11 mouse cellular contexts compared by ENCODE assay signal in genomic region chr11:75429019-75429705, GRCm38 (mm10). TPM values are rescaled to one million over a fixed set of nuclear protein-coding genes. Genes with fewer than 3 reads are reported as not detected.
DNase-seq lines count a peak whose midpoint lies in the region; ATAC-seq and TF ChIP-seq lines count a peak whose summit lies in the region.
"Had no signal": no experiment of that assay in that cellular context is flagged by ENCODE, and none has a peak within 500 bp of the region (broad histone marks: within the 10 kb centered on the region; RNA-seq: fewer than 3 reads in every experiment).

No protein-coding gene starts in this region.

- H3K4me1 ChIP-seq in lung, adult 2 months (ENCODE audit: control insufficient read depth, insufficient read depth, low read length) = no peaks in the 10 kb centered on the region
- H3K4me1 ChIP-seq in bone marrow macrophage, adult 2 months (ENCODE audit: control insufficient read depth, insufficient read depth, low read length) = peaks cover 14% of the 10 kb centered on the region
- H3K4me1 ChIP-seq in hindbrain, postnatal 0 days (ENCODE audit: insufficient read depth, low read length) = no peaks in the 10 kb centered on the region
- H3K4me1 ChIP-seq: heart, embryonic 12.5 days had no signal

- no peak overlapping the region for H3K9ac ChIP-seq in hindbrain, postnatal 0 days (replicated peaks; ENCODE audit: low read length)
- H3K9ac ChIP-seq: heart, embryonic 12.5 days had no signal

- no peak overlapping the region for H3K4me3 ChIP-seq in lung, adult 2 months (replicated peaks; ENCODE audit: extremely low read depth, low read depth, low read length)
- H3K4me3 ChIP-seq in bone marrow macrophage, adult 2 months (ENCODE audit: insufficient read depth, low read length) = peak overlapping the region; percentile 3; the same call in 1 of the 2 replicates
- H3K4me3 ChIP-seq in macrophage (ENCODE audit: inconsistent target) = no peak overlapping the region
- no peak overlapping the region for H3K4me3 ChIP-seq in hindbrain, postnatal 0 days (ENCODE audit: low read length)
- H3K4me3 ChIP-seq: heart, embryonic 12.5 days had no signal

- H3K79me2 ChIP-seq in macrophage (ENCODE audit: inconsistent target) = no peaks in the 10 kb centered on the region

- TF ChIP-seq CTCF in lung, adult 2 months (IDR thresholded peaks at IDR 0.05; ENCODE audit: insufficient read depth, low read length) = no peak
- TF ChIP-seq CTCF in bone marrow macrophage, adult 2 months (IDR thresholded peaks at IDR 0.05; ENCODE audit: low read depth, low read length) = no peak
- no peak for TF ChIP-seq CTCF in hindbrain, postnatal 0 days (IDR thresholded peaks at IDR 0.05; ENCODE audit: low read depth)

- DNase-seq in lung, adult 2 months = no peak
- no peak for DNase-seq in lung, adult 18-20 months
- DNase-seq in thymus, postnatal 10 days (ENCODE audit: low spot score in 2 of 2) = peak; percentile 55 to 59
- DNase-seq in hindbrain, postnatal 0 days (ENCODE audit: low spot score) = no peak
- DNase-seq in gastrocnemius, adult 18-20 months (ENCODE audit: low spot score) = no peak
- DNase-seq in kidney, postnatal 10 days = no peak
- DNase-seq: cerebellum, adult 9-10 months had no signal

- H3K36me3 ChIP-seq in macrophage (ENCODE audit: inconsistent target) = no peaks in the 10 kb centered on the region
- H3K36me3 ChIP-seq in hindbrain, postnatal 0 days (ENCODE audit: insufficient read depth, low read length) = no peaks in the 10 kb centered on the region

- peak; percentile 12; the same call in 1 of the 2 replicates for TF ChIP-seq POLR2A in lung, adult 2 months (IDR thresholded peaks at IDR 0.05; ENCODE audit: borderline replicate concordance, extremely low read depth, low read depth, low read length)
- TF ChIP-seq POLR2A in bone marrow macrophage, adult 2 months (IDR thresholded peaks at IDR 0.05; ENCODE audit: borderline replicate concordance, low read depth, low read length) = no peak

- H3K27me3 ChIP-seq in hindbrain, postnatal 0 days (ENCODE audit: insufficient read depth, low read length) = no peaks in the 10 kb centered on the region
- H3K27me3 ChIP-seq: heart, embryonic 12.5 days had no signal

- H3K27ac ChIP-seq in bone marrow macrophage, adult 2 months (ENCODE audit: insufficient read depth, low read depth, low read length) = peak overlapping the region; percentile 72
- peak overlapping the region; percentile 70 for H3K27ac ChIP-seq in macrophage
- H3K27ac ChIP-seq in hindbrain, postnatal 0 days = no peak overlapping the region

- no peaks in the 10 kb centered on the region for H3K9me3 ChIP-seq in hindbrain, postnatal 0 days (ENCODE audit: low read length)

- no peak for ATAC-seq in hindbrain, postnatal 0 days

- WGBS in lung, adult 2 months = 64% methylated on average over 9 of the region's 9 CpGs
- 21% methylated on average over 8 of the region's 9 CpGs for WGBS in macrophage (ENCODE audit: missing documents)
- WGBS in hindbrain, postnatal 0 days = 88% methylated on average over 9 of the region's 9 CpGs

- no peak overlapping the region for H3K4me2 ChIP-seq in hindbrain, postnatal 0 days (ENCODE audit: low read depth, low read length)
- H3K4me2 ChIP-seq: heart, embryonic 12.5 days had no signal

RNA-seq across cellular contexts. Expression of gene Serpinf1, which starts 6.7 kb away (rescaled TPM):
- 96.0 and 110 TPM in 2 replicates for polyA plus RNA-seq in lung, adult 2 months (2012; rRNA removed)
- polyA plus RNA-seq in bone marrow macrophage, adult 2 months (2012; ENCODE audit: insufficient read depth, insufficient read length, missing spikeins) = 8.6 and 9.9 TPM in 2 replicates
- 10 to 100 TPM in 1 of 26 experiments, 1 to 10 TPM in 3, under 1 TPM in 3, not detected in 19; 0.40 to 90.9 (median 1.5) TPM for total RNA-seq in macrophage (2018; cell fraction: chromatin; rRNA removed)
- total RNA-seq in macrophage (2018; cell fraction: cytosol; rRNA removed) = 1 to 10 TPM in 3 of 26 experiments, under 1 TPM in 20, not detected in 3; 0.15 to 1.2 (median 0.42) TPM
- 10 to 100 TPM in 1 of 26 experiments, 1 to 10 TPM in 3, under 1 TPM in 1, not detected in 21; 0.80 to 16.4 (median 2.2) TPM for total RNA-seq in macrophage (2018; cell fraction: nucleus; rRNA removed)
- polyA plus RNA-seq in macrophage (2018) = 0.86 to 1.0 TPM in 2 of 3 replicates, not detected in the other
- total RNA-seq in hindbrain, postnatal 0 days (2014; rRNA removed) = 56.6 and 57.6 TPM in 2 replicates
- 41.5 and 47.1 TPM in 2 replicates for polyA plus RNA-seq in hindbrain, postnatal 0 days (2015; fragmentation: Nextera tagmentation; extraction: Ambion mirVana)
- 10 to 100 TPM; 50.2 to 64.1 TPM for total RNA-seq in gastrocnemius, adult 18-20 months (2021)

RNA-seq across cellular contexts. Expression of gene Serpinf2, which starts 10.2 kb away (rescaled TPM):
- polyA plus RNA-seq in lung, adult 2 months (2012; rRNA removed) = 0.60 and 0.82 TPM in 2 replicates
- not detected in 2 replicates for polyA plus RNA-seq in bone marrow macrophage, adult 2 months (2012; ENCODE audit: insufficient read depth, insufficient read length, missing spikeins)
- 1 to 10 TPM in 8 of 26 experiments, under 1 TPM in 11, not detected in 7; 0.25 to 3.9 (median 0.73) TPM for total RNA-seq in macrophage (2018; cell fraction: chromatin; rRNA removed)
- total RNA-seq in macrophage (2018; cell fraction: cytosol; rRNA removed) = under 1 TPM in 3 of 26 experiments, not detected in 23; 0.04 to 0.10 (median 0.06) TPM
- 1 to 10 TPM in 6 of 26 experiments, under 1 TPM in 15, not detected in 5; 0.28 to 3.3 (median 0.59) TPM for total RNA-seq in macrophage (2018; cell fraction: nucleus; rRNA removed)
- 0.11 TPM in 1 of 3 replicates, not detected in the others for polyA plus RNA-seq in macrophage (2018)
- total RNA-seq in hindbrain, postnatal 0 days (2014; rRNA removed) = 0.05 TPM in 1 of 2 replicates, not detected in the other
- not detected in 2 replicates for polyA plus RNA-seq in hindbrain, postnatal 0 days (2015; fragmentation: Nextera tagmentation; extraction: Ambion mirVana)
- total RNA-seq in gastrocnemius, adult 18-20 months (2021) = under 1 TPM in 1 of 2 experiments, not detected in 1; 0.36 TPM
- polyA plus RNA-seq: embryonic facial prominence, embryonic 14.5 days had no signal

RNA-seq across cellular contexts. Expression of gene Wdr81, which starts 25.4 kb away (rescaled TPM):
- polyA plus RNA-seq in lung, adult 2 months (2012; rRNA removed) = 27.9 and 29.9 TPM in 2 replicates
- polyA plus RNA-seq in bone marrow macrophage, adult 2 months (2012; ENCODE audit: insufficient read depth, insufficient read length, missing spikeins) = 41.1 and 46.6 TPM in 2 replicates
- total RNA-seq in macrophage (2018; cell fraction: chromatin; rRNA removed) = 100 to 1,000 TPM in 11 of 26 experiments, 10 to 100 TPM in 15; 43.1 to 170 (median 98.5) TPM
- total RNA-seq in macrophage (2018; cell fraction: cytosol; rRNA removed) = 10 to 100 TPM; 25.1 to 84.8 (median 54.5) TPM
- 100 to 1,000 TPM in 9 of 26 experiments, 10 to 100 TPM in 17; 49.0 to 151 (median 92.0) TPM for total RNA-seq in macrophage (2018; cell fraction: nucleus; rRNA removed)
- polyA plus RNA-seq in macrophage (2018) = 45.8 to 53.6 TPM (median 49.5 TPM) in 3 replicates
- 19.4 and 20.4 TPM in 2 replicates for total RNA-seq in hindbrain, postnatal 0 days (2014; rRNA removed)
- polyA plus RNA-seq in hindbrain, postnatal 0 days (2015; fragmentation: Nextera tagmentation; extraction: Ambion mirVana) = 3.9 and 4.1 TPM in 2 replicates
- total RNA-seq in gastrocnemius, adult 18-20 months (2021) = 1 to 10 TPM; 4.5 to 5.5 TPM

RNA-seq across cellular contexts. Expression of gene Tlcd2, which starts 32.4 kb away (rescaled TPM):
- 15.3 and 29.6 TPM in 2 replicates for polyA plus RNA-seq in lung, adult 2 months (2012; rRNA removed)
- polyA plus RNA-seq in bone marrow macrophage, adult 2 months (2012; ENCODE audit: insufficient read depth, insufficient read length, missing spikeins) = 3.6 and 4.3 TPM in 2 replicates
- total RNA-seq in macrophage (2018; cell fraction: chromatin; rRNA removed) = 1 to 10 TPM in 25 of 26 experiments, not detected in 1; 1.7 to 8.3 (median 3.3) TPM
- total RNA-seq in macrophage (2018; cell fraction: cytosol; rRNA removed) = 1 to 10 TPM; 3.2 to 6.1 (median 4.6) TPM
- 1 to 10 TPM; 1.2 to 8.2 (median 4.0) TPM for total RNA-seq in macrophage (2018; cell fraction: nucleus; rRNA removed)
- polyA plus RNA-seq in macrophage (2018) = 2.5 to 4.9 TPM (median 4.5 TPM) in 3 replicates
- total RNA-seq in hindbrain, postnatal 0 days (2014; rRNA removed) = 1.0 and 3.4 TPM in 2 replicates
- 1.5 and 1.6 TPM in 2 replicates for polyA plus RNA-seq in hindbrain, postnatal 0 days (2015; fragmentation: Nextera tagmentation; extraction: Ambion mirVana)
- 1 to 10 TPM; 2.6 to 2.9 TPM for total RNA-seq in gastrocnemius, adult 18-20 months (2021)

RNA-seq across cellular contexts. Expression of gene Prpf8, which starts 57.5 kb away (rescaled TPM):
- polyA plus RNA-seq in lung, adult 2 months (2012; rRNA removed) = 67.9 and 90.2 TPM in 2 replicates
- 51.0 and 65.7 TPM in 2 replicates for polyA plus RNA-seq in bone marrow macrophage, adult 2 months (2012; ENCODE audit: insufficient read depth, insufficient read length, missing spikeins)
- total RNA-seq in macrophage (2018; cell fraction: chromatin; rRNA removed) = 10 to 100 TPM; 28.3 to 79.8 (median 59.2) TPM
- total RNA-seq in macrophage (2018; cell fraction: cytosol; rRNA removed) = 10 to 100 TPM; 46.5 to 98.0 (median 75.5) TPM
- 100 to 1,000 TPM in 4 of 26 experiments, 10 to 100 TPM in 22; 41.5 to 126 (median 76.1) TPM for total RNA-seq in macrophage (2018; cell fraction: nucleus; rRNA removed)
- polyA plus RNA-seq in macrophage (2018) = 72.5 to 92.1 TPM (median 86.0 TPM) in 3 replicates
- 118 and 126 TPM in 2 replicates for total RNA-seq in hindbrain, postnatal 0 days (2014; rRNA removed)
- polyA plus RNA-seq in hindbrain, postnatal 0 days (2015; fragmentation: Nextera tagmentation; extraction: Ambion mirVana) = 25.9 and 29.4 TPM in 2 replicates
- 10 to 100 TPM; 70.1 to 70.9 TPM for total RNA-seq in gastrocnemius, adult 18-20 months (2021)

Comparison
In these comparisons a context has a peak if more than half of its experiments do, and no peak if none do; other contexts are left out.
1. DNase-seq: peak in thymus, postnatal 10 days (2 of 2); none in lung, adult 2 months (single experiment), lung, adult 18-20 months (0 of 2), hindbrain, postnatal 0 days (single experiment), gastrocnemius, adult 18-20 months (single experiment) and kidney, postnatal 10 days (single experiment).